14 mouse cellular contexts compared by ENCODE assay signal in the genomic region with DNA sequence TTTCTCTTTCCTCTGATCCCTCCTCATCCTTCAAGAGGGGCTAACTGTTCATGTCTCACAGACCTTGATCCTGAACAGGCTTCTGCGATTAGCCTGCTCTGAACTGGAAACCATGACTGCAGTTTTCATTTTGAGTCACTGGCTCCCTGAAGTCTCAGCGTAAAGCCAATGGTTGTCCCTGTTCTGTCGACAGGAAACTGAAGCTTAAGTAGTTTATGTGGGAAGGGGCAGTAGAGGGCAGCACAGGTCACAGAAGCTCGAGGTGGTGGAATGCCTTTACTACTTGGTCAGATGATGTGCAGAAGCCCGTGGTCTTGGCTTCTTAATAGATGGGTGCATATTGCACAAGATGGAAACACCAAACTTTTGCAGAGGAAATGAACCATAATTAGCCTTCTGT. TPM values are rescaled to one million over a fixed set of nuclear protein-coding genes. Genes with fewer than 3 reads are reported as not detected.
A peak's percentile ranks its signal among the peaks of the same experiment; 100 is the strongest.
DNase-seq lines count a peak whose midpoint lies in the region; ATAC-seq and TF ChIP-seq lines count a peak whose summit lies in the region.
"Had no signal": no experiment of that assay in that cellular context is flagged by ENCODE, and none has a peak within 500 bp of the region (broad histone marks: within the 10 kb centered on the region; RNA-seq: fewer than 3 reads in every experiment).

No protein-coding gene starts in this region.

- TF ChIP-seq EP300 in heart, postnatal 0 days (IDR thresholded peaks at IDR 0.05; ENCODE audit: low read depth) = no peak

- H3K4me2 ChIP-seq in heart, postnatal 0 days (ENCODE audit: low read depth, low read length) = no peak overlapping the region
- H3K4me2 ChIP-seq in liver, embryonic 11.5 days = no peak overlapping the region
- H3K4me2 ChIP-seq: liver, embryonic 15.5 days; neural tube, embryonic 13.5 days had no signal

- H3K79me2 ChIP-seq in liver, adult 2 months (ENCODE audit: control insufficient read depth, insufficient read depth, low read length) = no peaks in the 10 kb centered on the region

- no peak for ATAC-seq in heart, postnatal 0 days (ENCODE audit: insufficient read depth, low read depth)
- ATAC-seq in liver, embryonic 11.5 days (replicated peaks; ENCODE audit: low FRiP score) = no peak

- H3K9me3 ChIP-seq in heart, postnatal 0 days (replicated peaks; ENCODE audit: control insufficient read depth, low read length) = no peaks in the 10 kb centered on the region
- no peaks in the 10 kb centered on the region for H3K9me3 ChIP-seq in liver, embryonic 11.5 days (ENCODE audit: control insufficient read depth, low read length)
- H3K9me3 ChIP-seq: liver, embryonic 15.5 days; neural tube, embryonic 13.5 days had no signal

- peak; percentile 13; the same call in 1 of the 2 replicates for TF ChIP-seq CTCF in heart, postnatal 0 days (IDR thresholded peaks at IDR 0.05; ENCODE audit: low read depth)
- no peak for TF ChIP-seq CTCF in liver, adult 2 months (IDR thresholded peaks at IDR 0.05; ENCODE audit: low read depth, low read length)

- no peak overlapping the region for H3K9ac ChIP-seq in heart, postnatal 0 days (replicated peaks; ENCODE audit: low read depth, low read length)
- H3K9ac ChIP-seq in liver, adult 2 months (ENCODE audit: low read depth, low read length) = no peak overlapping the region
- H3K9ac ChIP-seq in liver, embryonic 11.5 days (ENCODE audit: low read depth, low read length) = no peak overlapping the region
- H3K9ac ChIP-seq: liver, embryonic 15.5 days; neural tube, embryonic 13.5 days had no signal

- intact Hi-C loops in heart, postnatal 25 days (cut with DNase I) = no loop called here

- H3K27me3 ChIP-seq in heart, postnatal 0 days (ENCODE audit: control insufficient read depth, insufficient read depth, low read length) = no peaks in the 10 kb centered on the region
- no peaks in the 10 kb centered on the region for H3K27me3 ChIP-seq in liver, adult 2 months (ENCODE audit: control insufficient read depth, insufficient read depth, low read length)
- no peaks in the 10 kb centered on the region for H3K27me3 ChIP-seq in liver, embryonic 11.5 days (replicated peaks; ENCODE audit: control insufficient read depth, insufficient read depth, low read length)
- H3K27me3 ChIP-seq: liver, embryonic 15.5 days; neural tube, embryonic 13.5 days had no signal

- no peak for DNase-seq in heart, postnatal 0 days (ENCODE audit: low spot score)
- DNase-seq in heart, postnatal 25 days (ENCODE audit: low spot score) = no peak
- DNase-seq in liver, adult 2 months (ENCODE audit: extremely low read depth, low read depth, low spot score) = peak; percentile 2
- DNase-seq in liver, embryonic 11.5 days (ENCODE audit: low spot score) = no peak
- peak; percentile 27 for DNase-seq in embryo, embryonic 9.5 days (ENCODE audit: extremely low spot score)
- peak; percentile 55 for DNase-seq in yolk sac, embryonic 10.5 days (ENCODE audit: low spot score)
- no peak for DNase-seq in gastrocnemius, adult 18-20 months (ENCODE audit: low spot score)
- no peak for DNase-seq in adipocyte (ENCODE audit: low spot score)
- DNase-seq: adrenal gland, postnatal 36 days; cerebellum, postnatal 36 days; heart, postnatal 10 days had no signal

- no peak for TF ChIP-seq POLR2A in liver, adult 2 months (IDR thresholded peaks at IDR 0.05; ENCODE audit: extremely low read depth, insufficient read depth, low read length)

- no peak overlapping the region for H3K4me3 ChIP-seq in heart, postnatal 0 days (ENCODE audit: low read depth, low read length)
- no peak overlapping the region for H3K4me3 ChIP-seq in liver, adult 2 months (ENCODE audit: insufficient read depth, low read depth, low read length)
- no peak overlapping the region for H3K4me3 ChIP-seq in liver, embryonic 11.5 days (ENCODE audit: low read depth, low read length)
- H3K4me3 ChIP-seq: liver, embryonic 15.5 days; neural tube, embryonic 13.5 days had no signal

- H3K36me3 ChIP-seq in heart, postnatal 0 days (replicated peaks; ENCODE audit: control insufficient read depth, insufficient read depth, low read length) = no peaks in the 10 kb centered on the region
- no peaks in the 10 kb centered on the region for H3K36me3 ChIP-seq in liver, adult 2 months (ENCODE audit: control insufficient read depth, insufficient read depth, low read length)
- H3K36me3 ChIP-seq in liver, embryonic 11.5 days (ENCODE audit: control insufficient read depth, insufficient read depth, low read length) = no peaks in the 10 kb centered on the region
- H3K36me3 ChIP-seq: G1E; liver, embryonic 15.5 days; neural tube, embryonic 13.5 days had no signal

- peaks cover 17% of the 10 kb centered on the region for H3K4me1 ChIP-seq in heart, postnatal 0 days (ENCODE audit: control insufficient read depth, insufficient read depth)
- H3K4me1 ChIP-seq in liver, adult 2 months (ENCODE audit: control insufficient read depth, insufficient read depth, low read length) = no peaks in the 10 kb centered on the region
- no peaks in the 10 kb centered on the region for H3K4me1 ChIP-seq in liver, embryonic 11.5 days (replicated peaks; ENCODE audit: control insufficient read depth, insufficient read depth, low read length)
- H3K4me1 ChIP-seq: liver, embryonic 15.5 days; neural tube, embryonic 13.5 days had no signal

- WGBS in heart, postnatal 0 days = 13% methylated on average over 5 of the region's 5 CpGs
- 35% methylated on average over 5 of the region's 5 CpGs for WGBS in liver, adult 2 months
- 23% methylated on average over 5 of the region's 5 CpGs for WGBS in liver, embryonic 11.5 days

- no peak overlapping the region for H3K27ac ChIP-seq in heart, postnatal 0 days (ENCODE audit: low read depth)
- no peak overlapping the region for H3K27ac ChIP-seq in liver, adult 2 months (replicated peaks; ENCODE audit: insufficient read depth, low read depth, low read length)
- H3K27ac ChIP-seq in liver, embryonic 11.5 days (ENCODE audit: low read depth, low read length) = no peak overlapping the region
- H3K27ac ChIP-seq: liver, embryonic 15.5 days; neural tube, embryonic 13.5 days had no signal

RNA-seq across cellular contexts. Expression of a gene that starts 4.7 kb away (rescaled TPM):
- 0.15 TPM in 1 of 2 replicates, not detected in the other for total RNA-seq in heart, postnatal 0 days (2014; rRNA removed; ENCODE audit: low replicate concordance)
- 0.01 and 0.05 TPM in 2 replicates for polyA plus RNA-seq in heart, postnatal 0 days (2015; fragmentation: Nextera tagmentation; extraction: Ambion mirVana)
- total RNA-seq in heart, postnatal 25 days (2021) = under 1 TPM in 1 of 2 experiments, not detected in 1; 0.03 TPM
- 0.09 and 0.13 TPM in 2 replicates for total RNA-seq in liver, adult 2 months (2014; rRNA removed)
- polyA plus RNA-seq in liver, adult 2 months (2012; rRNA removed) = under 0.01 TPM in 1 of 2 replicates, not detected in the other
- 0.01 and 0.03 TPM in 2 replicates for polyA plus RNA-seq in liver, embryonic 11.5 days (2014; fragmentation: Nextera tagmentation; extraction: Ambion mirVana)
- under 1 TPM; 0.02 to 0.05 TPM for total RNA-seq in gastrocnemius, adult 18-20 months (2021)
- polyA plus RNA-seq: G1E had no signal

RNA-seq across cellular contexts. Expression of a gene that starts 38.3 kb away (rescaled TPM):
- total RNA-seq in heart, postnatal 0 days (2014; rRNA removed; ENCODE audit: low replicate concordance) = 1.6 and 2.6 TPM in 2 replicates
- polyA plus RNA-seq in heart, postnatal 0 days (2015; fragmentation: Nextera tagmentation; extraction: Ambion mirVana) = 5.9 and 6.0 TPM in 2 replicates
- total RNA-seq in heart, postnatal 25 days (2021) = 1 to 10 TPM; 5.8 to 8.2 TPM
- total RNA-seq in liver, adult 2 months (2014; rRNA removed) = 3.1 and 3.6 TPM in 2 replicates
- 1.3 and 2.2 TPM in 2 replicates for polyA plus RNA-seq in liver, adult 2 months (2012; rRNA removed)
- polyA plus RNA-seq in liver, embryonic 11.5 days (2014; fragmentation: Nextera tagmentation; extraction: Ambion mirVana) = 4.8 and 4.9 TPM in 2 replicates
- total RNA-seq in gastrocnemius, adult 18-20 months (2021) = 1 to 10 TPM; 1.4 to 1.8 TPM
- polyA plus RNA-seq: G1E had no signal

Comparison
In these comparisons a context has a peak if more than half of its experiments do, and no peak if none do; other contexts are left out.
1. DNase-seq: peak in liver, adult 2 months (single experiment), embryo, embryonic 9.5 days (single experiment) and yolk sac, embryonic 10.5 days (single experiment); none in heart, postnatal 0 days (single experiment), heart, postnatal 25 days (single experiment), liver, embryonic 11.5 days (single experiment), gastrocnemius, adult 18-20 months (single experiment) and adipocyte (single experiment).